Mouse (Mus musculus) liver, embryonic 11.5 days (tissue): ENCODE results near the gene Snx4. TPM values are rescaled to one million over a fixed set of nuclear protein-coding genes. Genes with fewer than 3 reads are reported as not detected.

Experiments
- ATAC-seq: fragments of 200-750 bp; cut with Nextera tagmentation; replicated peaks from 2 replicates; pipeline ENCODE4 v1.8.0; 2017; ENCODE audit warnings: moderate number of reproducible peaks, mild to moderate bottlenecking, moderate TSS enrichment, moderate library complexity; ENCODE audit not compliant: low FRiP score
- DNase-seq: peaks from one replicate; pipeline ENCODE4 v3.0.0-alpha.2; 2017; ENCODE audit warnings: low spot score
- H3K27ac ChIP-seq: fragments of 300-500 bp; sonication (generic); 2 replicates; pipeline ENCODE4 v1.5.1; 2014; ENCODE audit warnings: mild to moderate bottlenecking, low read depth, low read length, control low read depth
- H3K27me3 ChIP-seq: fragments of 300-500 bp; sonication (generic); replicated peaks from 2 replicates; pipeline ENCODE4 v1.6.1; 2014; ENCODE audit warnings: low read length, mixed read lengths; ENCODE audit not compliant: control insufficient read depth, insufficient read depth
- H3K36me3 ChIP-seq: fragments of 300-500 bp; sonication (generic); 2 replicates; pipeline ENCODE4 v1.6.1; 2014; ENCODE audit warnings: mild to moderate bottlenecking, low read length, moderate library complexity, mixed read lengths; ENCODE audit not compliant: control insufficient read depth, insufficient read depth
- H3K4me1 ChIP-seq: fragments of 300-500 bp; sonication (generic); replicated peaks from 2 replicates; pipeline ENCODE4 v1.6.1; 2014; ENCODE audit warnings: low read length, mixed read lengths; ENCODE audit not compliant: control insufficient read depth, insufficient read depth
- H3K4me2 ChIP-seq: fragments of 300-500 bp; sonication (generic); 2 replicates; pipeline ENCODE4 v1.6.1; 2014; ENCODE audit warnings: mild to moderate bottlenecking, control low read depth, moderate library complexity
- H3K4me3 ChIP-seq: fragments of 300-500 bp; sonication (generic); 2 replicates; pipeline ENCODE4 v1.5.1; 2014; ENCODE audit warnings: low read depth, low read length, control low read depth
- H3K9ac ChIP-seq: fragments of 300-500 bp; sonication (generic); 2 replicates; pipeline ENCODE4 v1.6.1; 2014; ENCODE audit warnings: low read depth, low read length, control low read depth
- H3K9me3 ChIP-seq: fragments of 300-500 bp; sonication (generic); 2 replicates; pipeline ENCODE4 v1.6.1; 2016; ENCODE audit warnings: low read length, inconsistent platforms, mixed read lengths; ENCODE audit not compliant: control insufficient read depth
- WGBS: fragments of 180-500 bp; shearing (Covaris S2); extraction: QIAGEN DNeasy Blood & Tissue Kit; methylation state at CpG from one replicate; pipeline ENCODE4 v1.1.7; 2014; 5-methylcytosine and 5-hydroxymethylcytosine counted together
- polyA plus RNA-seq: library from polyadenylated mRNA; unstranded; fragments of >200 nt; fragmentation: Nextera tagmentation; extraction: Ambion mirVana; gene quantifications from 2 replicates; pipeline ENCODE4 v1.2.1, GENCODE M21; 2014

Gene Snx4
- polyA plus RNA-seq, 1 experiment from 2014 or later, result 57.8 TPM

- 86% methylated on average over 7 of the region's 7 CpGs for WGBS
- no peak overlapping the region for H3K4me3 ChIP-seq
- H3K36me3 ChIP-seq, result no peaks in the 10 kb centered on the region
- no peaks in the 10 kb centered on the region for H3K4me1 ChIP-seq
- H3K27ac ChIP-seq, result no peak overlapping the region
- no peaks in the 10 kb centered on the region for H3K27me3 ChIP-seq
- no peak overlapping the region for H3K9ac ChIP-seq
- no peak for DNase-seq
- H3K9me3 ChIP-seq, result no peaks in the 10 kb centered on the region
- ATAC-seq, result no peak
- no peak overlapping the region for H3K4me2 ChIP-seq
Measured at GRCm38 (mm10) chr16:33318059-33318458, 66.8 kb downstream of the Snx4 start.

GRCm38 (mm10) chr16:33325704-33326455 lies 74.6 kb downstream of the Snx4 start:
- H3K9ac ChIP-seq, result no peak overlapping the region
- H3K4me1 ChIP-seq, result no peaks in the 10 kb centered on the region
- no peak overlapping the region for H3K4me3 ChIP-seq
- no peak overlapping the region for H3K4me2 ChIP-seq
- H3K9me3 ChIP-seq, result no peaks in the 10 kb centered on the region
- H3K36me3 ChIP-seq, result no peaks in the 10 kb centered on the region
- H3K27ac ChIP-seq, result no peak overlapping the region
- no peaks in the 10 kb centered on the region for H3K27me3 ChIP-seq
- 63% methylated on average over 12 of the region's 12 CpGs for WGBS
- DNase-seq, result no peak
- no peak for ATAC-seq

- WGBS, result 78% methylated on average over 9 of the region's 9 CpGs
- no peaks in the 10 kb centered on the region for H3K9me3 ChIP-seq
- no peak for DNase-seq
- H3K4me2 ChIP-seq, result no peak overlapping the region
- no peaks in the 10 kb centered on the region for H3K4me1 ChIP-seq
- no peak overlapping the region for H3K27ac ChIP-seq
- no peak for ATAC-seq
- no peak overlapping the region for H3K4me3 ChIP-seq
- H3K36me3 ChIP-seq, result no peaks in the 10 kb centered on the region
- H3K27me3 ChIP-seq, result no peaks in the 10 kb centered on the region
- no peak overlapping the region for H3K9ac ChIP-seq
Measured at GRCm38 (mm10) chr16:33326589-33326988, 75.3 kb downstream of the Snx4 start.

- no peak overlapping the region for H3K9ac ChIP-seq
- no peaks in the 10 kb centered on the region for H3K36me3 ChIP-seq
- H3K4me1 ChIP-seq, result no peaks in the 10 kb centered on the region
- ATAC-seq, result no peak
- H3K27me3 ChIP-seq, result no peaks in the 10 kb centered on the region
- H3K4me3 ChIP-seq, result no peak overlapping the region
- no peak overlapping the region for H3K27ac ChIP-seq
- H3K9me3 ChIP-seq, result no peaks in the 10 kb centered on the region
- WGBS, result 81% methylated on average over 9 of the region's 9 CpGs
- DNase-seq, result no peak
- no peak overlapping the region for H3K4me2 ChIP-seq
Measured at GRCm38 (mm10) chr16:33327101-33327500, 75.9 kb downstream of the Snx4 start.

- Histone ChIP-seq H3K36me3 (no peaks in the 10 kb centered on the region), H3K27ac (no peak overlapping the region), H3K9me3 (no peaks in the 10 kb centered on the region), H3K9ac (no peak overlapping the region), H3K4me1 (no peaks in the 10 kb centered on the region), H3K27me3 (no peaks in the 10 kb centered on the region), H3K4me2 (no peak overlapping the region), H3K4me3 (no peak overlapping the region)
- no peak for ATAC-seq
- DNase-seq, result no peak
- WGBS, result 80% methylated on average over 14 of the region's 14 CpGs
Measured at GRCm38 (mm10) chr16:33333015-33333414, 81.8 kb downstream of the Snx4 start.

- Histone ChIP-seq H3K27me3 (no peaks in the 10 kb centered on the region), H3K4me3 (no peak overlapping the region), H3K9ac (no peak overlapping the region), H3K4me2 (no peak overlapping the region), H3K27ac (no peak overlapping the region), H3K4me1 (no peaks in the 10 kb centered on the region; the same call in 1 of the 2 replicates), H3K9me3 (no peaks in the 10 kb centered on the region), H3K36me3 (no peaks in the 10 kb centered on the region)
- 19% methylated on average over 8 of the region's 8 CpGs for WGBS
- ATAC-seq, result no peak
- peak; percentile 59 for DNase-seq
Measured at GRCm38 (mm10) chr16:33337177-33337576, 85.9 kb downstream of the Snx4 start.

GRCm38 (mm10) chr16:33337681-33338080 lies 86.4 kb downstream of the Snx4 start:
- Histone ChIP-seq H3K4me3 (no peak overlapping the region), H3K27me3 (no peaks in the 10 kb centered on the region), H3K9ac (no peak overlapping the region), H3K4me1 (no peaks in the 10 kb centered on the region; the same call in 1 of the 2 replicates), H3K9me3 (no peaks in the 10 kb centered on the region), H3K27ac (no peak overlapping the region), H3K36me3 (no peaks in the 10 kb centered on the region), H3K4me2 (no peak overlapping the region)
- DNase-seq, result no peak
- ATAC-seq, result no peak
- WGBS, result 79% methylated on average over 10 of the region's 10 CpGs

- Histone ChIP-seq H3K9me3 (no peaks in the 10 kb centered on the region), H3K9ac (no peak overlapping the region), H3K4me1 (no peaks in the 10 kb centered on the region; the same call in 1 of the 2 replicates), H3K36me3 (no peaks in the 10 kb centered on the region), H3K27me3 (no peaks in the 10 kb centered on the region), H3K4me2 (no peak overlapping the region), H3K4me3 (no peak overlapping the region), H3K27ac (no peak overlapping the region)
- 57% methylated on average over 4 of the region's 4 CpGs for WGBS
- ATAC-seq (no peak), DNase-seq (no peak)
Measured at GRCm38 (mm10) chr16:33338492-33338891, 87.2 kb downstream of the Snx4 start.

- no peaks in the 10 kb centered on the region for H3K9me3 ChIP-seq
- no peak for DNase-seq
- no peak for ATAC-seq
- no peak overlapping the region for H3K4me3 ChIP-seq
- no peaks in the 10 kb centered on the region for H3K36me3 ChIP-seq
- no peaks in the 10 kb centered on the region for H3K27me3 ChIP-seq
- H3K9ac ChIP-seq, result no peak overlapping the region
- no peak overlapping the region for H3K27ac ChIP-seq
- 62% methylated on average over 2 of the region's 2 CpGs for WGBS
- H3K4me1 ChIP-seq, result no peaks in the 10 kb centered on the region; the same call in 1 of the 2 replicates
- no peak overlapping the region for H3K4me2 ChIP-seq
Measured at GRCm38 (mm10) chr16:33339476-33339875, 88.2 kb downstream of the Snx4 start.
